Mouse (Mus musculus): ENCODE data around the gene Slc9a9.

The Slc9a9 gene

DNA sequence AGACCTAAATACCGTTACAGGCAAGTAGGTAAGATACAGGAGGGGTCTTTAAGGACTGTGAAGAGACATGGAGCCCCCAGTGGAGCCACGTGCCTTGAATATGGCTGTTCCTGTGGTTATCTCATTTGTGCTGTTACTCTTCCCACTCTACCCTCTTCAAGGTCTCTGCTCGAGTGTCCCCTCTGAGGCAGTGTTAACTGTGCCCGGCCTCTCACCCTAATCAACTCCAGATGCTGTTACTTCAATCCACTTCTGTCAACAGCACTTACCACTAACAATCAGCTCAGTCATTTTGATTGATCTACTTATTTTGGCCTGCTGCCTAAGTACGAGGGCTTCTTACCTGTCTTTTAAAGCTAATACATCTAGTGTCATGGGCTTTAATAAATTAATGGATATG is 145.8 kb downstream of the Slc9a9 start:
- in situ Hi-C loops (cut with MboI; ENCODE audit: low sequenced_read_pairs) = no loop called here

DNA sequence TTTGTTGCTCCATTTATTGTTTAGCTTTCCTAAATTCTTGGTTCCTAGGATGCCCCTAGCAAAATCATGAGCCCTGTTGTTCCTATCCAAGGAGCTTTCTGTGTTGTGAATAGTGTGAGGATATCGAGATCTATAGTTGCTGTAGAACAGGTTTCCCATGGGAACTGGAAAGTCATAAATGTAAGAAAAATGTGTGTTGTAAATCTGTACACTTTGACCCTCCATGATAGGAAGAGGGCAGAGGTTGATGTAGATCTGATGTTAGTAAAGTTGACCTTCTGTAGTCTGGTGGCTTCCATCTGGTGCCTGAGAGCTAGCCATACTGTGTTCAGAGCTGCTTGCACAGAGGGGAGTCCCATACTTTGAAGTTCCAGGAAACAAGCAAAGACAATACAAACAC is 151.6 kb downstream of the Slc9a9 start:
- in situ Hi-C loops (cut with MboI; ENCODE audit: low sequenced_read_pairs) = no loop called here

GRCm38 (mm10) chr9:94833836-94834235 is 164.1 kb downstream of the Slc9a9 start:
- in situ Hi-C loops (cut with MboI; ENCODE audit: low sequenced_read_pairs) = no loop called here

- in situ Hi-C loops (cut with MboI; ENCODE audit: low sequenced_read_pairs) = no loop called here
Observed at GRCm38 (mm10) chr9:94837384-94837783, 167.7 kb downstream of the Slc9a9 start.

GRCm38 (mm10) chr9:94838479-94839031 is 168.8 kb downstream of the Slc9a9 start:
- in situ Hi-C loops (cut with MboI; ENCODE audit: low sequenced_read_pairs) = no loop called here

GRCm38 (mm10) chr9:94839204-94839603 is 169.5 kb downstream of the Slc9a9 start:
- in situ Hi-C loops (cut with MboI; ENCODE audit: low sequenced_read_pairs) = no loop called here

DNA sequence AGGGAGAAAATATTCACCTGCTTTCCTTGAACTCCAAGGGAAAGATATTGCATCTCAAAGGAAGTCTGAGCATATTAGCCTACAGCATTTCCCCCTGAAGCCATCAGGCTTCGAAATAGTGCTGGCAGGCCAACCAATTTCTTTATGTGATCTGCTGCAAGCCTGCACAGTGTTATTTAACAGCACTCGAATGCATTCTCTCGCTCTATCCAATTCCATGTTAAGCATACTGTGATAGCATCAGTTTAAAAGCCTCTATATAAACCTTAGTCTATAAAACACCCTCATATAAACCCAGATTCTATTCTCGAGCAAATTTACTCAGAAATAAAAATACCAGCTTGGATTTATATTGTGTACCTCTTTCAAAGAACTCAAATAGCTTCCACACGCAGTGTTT is 170.7 kb downstream of the Slc9a9 start:
- in situ Hi-C loops (cut with MboI; ENCODE audit: low sequenced_read_pairs) = no loop called here

- in situ Hi-C loops (cut with MboI; ENCODE audit: low sequenced_read_pairs) = no loop called here
Observed at GRCm38 (mm10) chr9:94840972-94841371, 171.3 kb downstream of the Slc9a9 start.

GRCm38 (mm10) chr9:94844176-94844575 is 174.5 kb downstream of the Slc9a9 start:
- in situ Hi-C loops (cut with MboI; ENCODE audit: low sequenced_read_pairs) = no loop called here

DNA sequence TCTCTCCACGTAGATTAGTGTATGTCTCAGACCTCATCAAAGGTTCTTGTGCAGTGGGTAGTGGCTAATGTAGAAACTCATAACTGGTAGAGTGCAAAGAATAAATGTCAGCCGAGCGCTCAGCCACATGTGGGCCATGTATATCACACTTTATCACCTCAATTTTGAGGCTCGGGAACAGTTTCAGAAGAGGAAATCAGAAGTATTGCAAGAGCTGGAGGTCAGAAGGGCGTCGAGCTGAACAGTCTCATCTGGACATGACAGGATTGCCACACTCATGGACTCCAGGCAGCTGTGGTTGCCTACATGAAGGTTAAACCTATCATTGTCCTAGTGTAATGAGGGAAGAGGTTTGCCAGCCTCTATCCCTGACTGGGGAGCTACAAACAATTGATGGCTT is 177.9 kb downstream of the Slc9a9 start:
- in situ Hi-C loops (cut with MboI; ENCODE audit: low sequenced_read_pairs) = no loop called here

- in situ Hi-C loops (cut with MboI; ENCODE audit: low sequenced_read_pairs) = no loop called here
Observed at GRCm38 (mm10) chr9:94851550-94851949, 181.8 kb downstream of the Slc9a9 start.

DNA sequence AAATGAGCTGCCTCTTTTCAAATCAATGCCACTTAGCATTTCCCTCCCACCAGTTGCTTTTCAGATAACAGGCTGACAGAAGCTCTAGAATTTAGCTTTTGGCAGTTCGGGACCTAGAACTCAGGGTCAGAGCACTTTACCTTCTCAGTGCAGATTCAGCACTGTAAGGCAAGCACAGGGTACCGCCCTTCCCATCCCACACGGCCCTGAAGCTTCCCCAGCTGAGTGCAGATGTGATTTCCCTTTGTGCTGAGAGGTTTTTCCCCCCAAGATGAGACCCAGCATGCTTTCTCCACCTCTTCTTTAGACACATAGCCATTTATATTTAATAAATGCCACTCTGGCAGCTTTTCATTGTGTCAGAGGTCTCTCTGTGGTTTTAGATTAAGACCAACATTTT is 186.4 kb downstream of the Slc9a9 start:
- in situ Hi-C loops (cut with MboI; ENCODE audit: low sequenced_read_pairs) = no loop called here

- in situ Hi-C loops (cut with MboI; ENCODE audit: low sequenced_read_pairs) = no loop called here
Observed at GRCm38 (mm10) chr9:94868557-94868956, 198.8 kb downstream of the Slc9a9 start.

DNA sequence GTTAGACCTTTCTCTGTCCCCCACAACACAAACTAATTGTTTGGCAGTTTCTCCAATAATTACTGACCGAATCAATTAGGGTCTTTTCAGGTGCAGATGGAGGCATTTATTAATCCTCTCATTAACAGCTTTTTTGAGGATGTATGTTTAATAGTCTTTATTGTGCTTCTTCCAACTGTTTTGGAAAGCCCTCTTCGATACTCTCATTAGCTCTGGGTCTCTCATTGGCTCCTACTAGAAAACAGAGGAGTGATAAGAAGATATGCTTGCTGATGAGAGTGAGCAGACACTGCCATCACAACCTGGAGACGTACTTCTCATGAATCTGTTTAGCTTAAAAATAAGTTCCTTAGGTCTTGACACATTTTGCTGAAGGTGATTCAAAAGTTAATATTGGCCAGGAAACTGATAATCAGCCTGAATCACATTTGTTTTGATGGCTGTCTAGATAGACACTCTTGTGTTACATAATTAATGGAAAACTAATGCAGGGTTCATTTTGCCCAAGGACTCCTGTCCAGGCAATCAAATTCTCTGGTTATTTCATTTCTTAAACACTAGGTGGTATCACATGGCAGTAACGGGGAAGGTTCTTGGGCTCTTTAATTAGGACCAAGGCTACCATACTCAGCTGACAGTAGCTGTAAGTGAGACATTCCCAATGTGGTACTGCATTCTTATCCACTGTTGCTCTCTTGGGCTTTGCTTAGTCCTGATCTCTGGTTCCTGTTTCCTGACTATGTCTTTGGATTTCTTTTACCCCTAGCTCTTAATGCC is 199.5 kb downstream of the Slc9a9 start:
- in situ Hi-C loops (cut with MboI; ENCODE audit: low sequenced_read_pairs) = no loop called here

DNA sequence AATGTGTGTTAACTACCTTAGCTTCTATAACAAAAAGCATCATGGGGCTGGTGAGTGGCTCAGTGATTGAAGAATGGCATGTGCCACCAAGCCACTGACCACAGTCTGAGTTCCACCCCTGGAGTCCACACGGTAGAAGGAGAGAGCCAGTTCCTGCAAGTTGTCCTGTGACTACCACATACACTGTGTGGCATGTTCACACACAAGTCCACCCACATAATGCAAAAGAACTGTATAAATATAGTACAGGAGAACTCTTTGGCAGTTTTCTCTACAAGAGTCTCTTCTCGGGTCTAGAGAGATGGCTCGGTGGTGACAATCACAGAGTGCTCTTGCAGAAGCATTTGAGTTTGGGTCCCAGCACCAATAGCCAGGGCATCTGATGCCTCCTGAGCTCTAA is 212.8 kb downstream of the Slc9a9 start:
- in situ Hi-C loops (cut with MboI; ENCODE audit: low sequenced_read_pairs) = no loop called here

DNA sequence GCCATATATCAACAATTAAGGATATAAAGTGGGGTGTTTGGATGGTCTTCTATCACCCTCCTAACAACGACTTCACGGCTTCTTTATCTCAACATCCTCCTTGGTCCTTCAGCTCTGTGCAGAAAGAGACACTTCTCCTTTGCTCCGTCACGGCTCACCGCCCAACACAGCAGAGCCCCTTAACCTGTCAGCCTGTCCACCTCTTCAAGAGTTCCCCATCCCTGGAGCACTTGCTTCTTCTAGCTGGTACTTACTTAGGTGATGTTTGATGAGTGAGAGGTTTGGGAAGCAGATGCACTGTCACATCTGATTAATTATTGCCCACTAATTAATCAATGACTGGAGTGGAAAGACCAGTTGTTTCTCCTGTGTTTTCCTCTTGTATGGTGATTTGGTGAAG is 213.7 kb downstream of the Slc9a9 start:
- in situ Hi-C loops (cut with MboI; ENCODE audit: low sequenced_read_pairs) = no loop called here

DNA sequence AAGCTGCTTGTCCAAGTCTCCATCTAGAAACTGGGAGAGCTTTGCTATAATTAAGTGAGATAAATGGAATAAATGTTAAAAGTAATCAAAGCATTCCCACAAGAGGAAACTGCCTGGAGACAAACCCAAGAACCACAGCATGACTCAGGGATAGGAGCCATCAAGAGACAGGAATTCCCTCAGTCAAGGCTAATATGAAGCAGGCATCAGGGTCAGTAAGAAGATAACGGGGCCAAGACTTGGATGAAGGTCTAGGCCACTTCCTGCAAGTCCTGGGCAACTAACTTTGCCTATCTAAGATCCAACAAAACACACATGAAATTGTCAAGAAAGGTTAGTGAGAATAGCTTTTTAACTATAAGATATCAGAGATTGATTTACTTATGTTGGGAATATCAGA is 215.4 kb downstream of the Slc9a9 start:
- in situ Hi-C loops (cut with MboI; ENCODE audit: low sequenced_read_pairs) = no loop called here

DNA sequence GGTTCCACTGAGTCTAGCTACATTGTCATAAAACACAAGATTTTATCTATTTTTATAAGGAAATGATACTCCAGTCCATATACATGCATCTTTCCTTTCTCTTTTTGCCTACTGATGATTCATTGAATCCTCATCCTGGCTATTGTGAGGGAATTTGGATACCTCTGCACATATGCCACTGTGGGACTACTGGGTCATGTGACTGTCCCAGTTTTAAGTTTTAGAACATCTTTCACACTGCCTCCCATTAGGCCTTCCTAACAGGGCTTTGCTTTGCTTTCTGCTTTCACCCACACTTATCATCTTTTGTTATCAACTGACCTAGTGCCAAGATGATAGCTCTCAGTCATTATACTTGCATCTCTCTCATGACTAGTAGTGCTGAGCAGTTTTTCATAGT is 219.9 kb downstream of the Slc9a9 start:
- in situ Hi-C loops (cut with MboI; ENCODE audit: low sequenced_read_pairs) = no loop called here

- in situ Hi-C loops (cut with MboI; ENCODE audit: low sequenced_read_pairs) = no loop called here
Observed at GRCm38 (mm10) chr9:94895882-94896281, 226.2 kb downstream of the Slc9a9 start.

DNA sequence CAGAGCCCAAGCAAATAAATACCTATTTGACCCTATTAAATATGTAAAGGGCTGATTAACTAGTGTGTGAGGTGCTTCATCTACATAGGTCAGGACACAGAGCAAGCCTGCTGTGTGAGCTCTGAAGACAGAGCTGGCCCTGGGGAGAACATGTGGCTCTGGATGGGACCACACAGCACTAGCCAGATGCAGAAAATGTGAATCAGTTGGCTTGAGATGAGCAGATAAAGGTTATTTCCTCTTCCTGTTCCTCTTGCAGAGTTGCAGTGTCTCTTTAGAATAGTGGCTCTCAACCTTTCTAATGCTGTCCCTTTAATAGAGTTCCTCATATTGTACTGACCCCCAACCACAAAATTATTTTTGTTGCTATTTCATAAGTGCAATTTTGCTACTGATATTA is 234.5 kb downstream of the Slc9a9 start:
- in situ Hi-C loops (cut with MboI; ENCODE audit: low sequenced_read_pairs) = no loop called here

- in situ Hi-C loops (cut with MboI; ENCODE audit: low sequenced_read_pairs) = no loop called here
Observed at GRCm38 (mm10) chr9:94907020-94907610, 237.4 kb downstream of the Slc9a9 start.

DNA sequence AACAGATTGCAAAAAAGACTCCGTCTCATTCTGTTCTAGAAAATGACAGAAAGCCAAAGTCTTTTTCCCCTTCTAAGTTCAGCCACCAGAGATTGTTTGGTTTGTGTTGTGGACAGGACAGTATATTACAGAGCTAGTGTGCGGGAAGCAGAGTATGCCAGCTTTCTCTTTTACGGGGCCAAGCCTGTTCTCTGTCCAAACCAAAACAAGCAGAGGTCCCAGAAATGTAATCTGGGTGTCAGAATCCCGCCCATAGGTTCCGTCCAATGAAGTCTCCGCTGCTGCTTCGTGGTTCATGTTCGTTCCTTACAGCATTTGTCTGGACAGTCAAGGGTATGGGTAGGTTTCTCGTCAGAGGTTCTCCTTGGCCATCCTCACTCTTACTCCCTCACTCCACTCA is 242.4 kb downstream of the Slc9a9 start:
- in situ Hi-C loops (cut with MboI; ENCODE audit: low sequenced_read_pairs) = no loop called here

Measured in CH12F3 (cell line).